Mouse (Mus musculus): ENCODE measurements at regions not wholly inside any gene's neighbourhood (a gene's known extent, or its start where the extent isn't known, plus 50 kb on each side); places are given as distances from the start of the nearest gene placed in this dataset.

DNA sequence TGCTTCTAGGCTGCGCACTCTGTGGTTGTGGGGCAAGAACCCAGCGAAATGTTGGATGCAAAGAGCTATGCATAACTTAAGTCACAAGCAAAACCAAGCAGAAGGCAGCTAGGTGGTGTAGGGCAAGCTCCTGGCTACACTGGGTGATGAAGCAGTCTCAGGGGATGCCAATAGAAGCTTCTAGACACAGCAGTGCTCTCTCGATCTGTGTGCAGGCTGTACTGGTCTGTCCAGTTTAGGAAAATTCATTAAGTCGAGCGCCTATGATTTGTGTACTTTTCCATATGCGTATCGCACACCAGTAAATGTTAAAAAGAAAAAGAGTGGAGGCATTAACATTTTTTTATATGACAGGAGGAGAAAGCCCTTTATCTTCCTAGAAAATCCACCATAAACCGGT, 533.6 kb upstream of the Tbx3 start:
- Histone ChIP-seq H3K36me3 (ENCODE audit: control insufficient read depth, insufficient read depth) (no peaks in the 10 kb centered on the region), H3K4me2 (ENCODE audit: low read depth) (no peak overlapping the region), H3ac (ENCODE audit: control insufficient read depth, insufficient read length) (no peak overlapping the region), H3K4me3 (no peak overlapping the region), H3K27me3 (ENCODE audit: control insufficient read depth, insufficient read depth, insufficient read length) (no peaks in the 10 kb centered on the region), H3K79me2 (ENCODE audit: control insufficient read depth, insufficient read depth) (no peaks in the 10 kb centered on the region)
- TF ChIP-seq TCF3 (IDR thresholded peaks at IDR 0.05; ENCODE audit: insufficient read length, low read depth) (no peak), TCF12 (IDR thresholded peaks at IDR 0.05; ENCODE audit: insufficient read depth, poor library complexity, severe bottlenecking) (no peak), POLR2A (IDR thresholded peaks at IDR 0.05; ENCODE audit: insufficient read length, low read depth) (no peak), MYOG (IDR thresholded peaks at IDR 0.05; ENCODE audit: control insufficient read depth in 1 of 3, insufficient read depth in 1 of 3, insufficient read length in 2 of 3, low read depth in 2 of 3) (no peak), POLR2AphosphoS2 (IDR thresholded peaks at IDR 0.05; ENCODE audit: insufficient read length, low read depth) (no peak), E2F4 (IDR thresholded peaks at IDR 0.05; ENCODE audit: insufficient read depth) (no peak), SRF (IDR thresholded peaks at IDR 0.05; ENCODE audit: control insufficient read depth, insufficient read length, low read depth) (no peak), REST (IDR thresholded peaks at IDR 0.05; ENCODE audit: insufficient read depth, insufficient read length) (no peak)

DNA sequence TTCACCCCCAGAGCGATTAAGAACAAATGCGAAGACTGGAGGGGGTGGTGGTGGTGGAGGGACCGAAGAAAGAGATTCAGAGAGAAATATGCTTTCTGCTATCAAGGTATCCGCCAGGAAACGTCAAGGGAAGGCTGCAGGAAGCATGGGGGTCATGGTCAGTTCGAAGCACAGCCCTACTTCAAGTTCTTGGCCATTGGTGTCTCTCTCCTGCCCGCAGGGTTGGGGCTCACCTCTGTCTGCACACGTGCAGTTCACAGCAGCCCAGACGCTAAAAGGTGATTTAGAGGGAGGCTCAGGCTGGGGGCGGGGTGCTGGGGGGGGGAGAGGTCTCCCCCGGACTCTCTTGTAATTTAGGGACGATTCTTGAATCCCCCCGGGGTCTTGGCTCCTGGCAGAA, 533.1 kb upstream of the Tbx3 start:
- no peaks in the 10 kb centered on the region for H3K27me3 ChIP-seq (ENCODE audit: control insufficient read depth, insufficient read depth, insufficient read length)
- no peak overlapping the region for H3K4me2 ChIP-seq (ENCODE audit: low read depth)
- no peaks in the 10 kb centered on the region for H3K36me3 ChIP-seq (ENCODE audit: control insufficient read depth, insufficient read depth)
- no peak overlapping the region for H3ac ChIP-seq (ENCODE audit: control insufficient read depth, insufficient read length)
- TF ChIP-seq SRF (IDR thresholded peaks at IDR 0.05; ENCODE audit: control insufficient read depth, insufficient read length, low read depth) (no peak), POLR2AphosphoS2 (IDR thresholded peaks at IDR 0.05; ENCODE audit: insufficient read length, low read depth) (no peak), TCF12 (IDR thresholded peaks at IDR 0.05; ENCODE audit: insufficient read depth, poor library complexity, severe bottlenecking) (no peak), MYOG (IDR thresholded peaks at IDR 0.05; ENCODE audit: control insufficient read depth in 1 of 3, insufficient read depth in 1 of 3, insufficient read length in 2 of 3, low read depth in 2 of 3) (no peak), REST (IDR thresholded peaks at IDR 0.05; ENCODE audit: insufficient read depth, insufficient read length) (no peak), USF1 (IDR thresholded peaks at IDR 0.05; ENCODE audit: low read depth) (no peak), MAX (IDR thresholded peaks at IDR 0.05; ENCODE audit: low read depth) (no peak), TCF3 (IDR thresholded peaks at IDR 0.05; ENCODE audit: insufficient read length, low read depth) (no peak), POLR2A (IDR thresholded peaks at IDR 0.05; ENCODE audit: insufficient read length, low read depth) (no peak), MYOD1 (IDR thresholded peaks at IDR 0.05; ENCODE audit: control insufficient read depth in 1 of 3, insufficient read length in 2 of 3, low read depth in 2 of 3) (no peak), CEBPB (IDR thresholded peaks at IDR 0.05; ENCODE audit: insufficient read depth, poor library complexity, severe bottlenecking) (no peak), E2F4 (IDR thresholded peaks at IDR 0.05; ENCODE audit: insufficient read depth) (no peak)
- H3K4me3 ChIP-seq = no peak overlapping the region
- H3K79me2 ChIP-seq (ENCODE audit: control insufficient read depth, insufficient read depth) = no peaks in the 10 kb centered on the region

DNA sequence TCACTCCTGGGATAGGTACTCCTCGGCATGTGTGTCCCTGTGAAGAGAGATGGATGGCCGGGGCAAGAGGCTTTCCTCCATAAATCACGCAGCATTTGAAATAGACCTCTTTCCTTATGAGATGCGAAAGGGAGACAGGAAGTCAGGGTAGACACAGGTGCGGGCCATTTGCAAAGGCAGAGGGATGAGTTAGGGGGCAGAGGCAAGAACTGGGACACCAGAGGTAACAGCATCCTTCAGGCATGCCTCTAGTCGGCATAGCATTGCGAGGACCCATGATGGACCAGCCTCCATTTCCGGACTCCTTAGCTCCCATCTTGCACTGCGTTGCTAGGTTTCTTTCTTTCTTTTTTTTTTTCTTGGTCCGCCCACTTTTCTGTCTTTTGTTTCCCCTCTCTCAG, 532.6 kb upstream of the Tbx3 start:
- Histone ChIP-seq H3K27me3 (ENCODE audit: control insufficient read depth, insufficient read depth, insufficient read length) (no peaks in the 10 kb centered on the region), H3ac (ENCODE audit: control insufficient read depth, insufficient read length) (no peak overlapping the region), H3K36me3 (ENCODE audit: control insufficient read depth, insufficient read depth) (no peaks in the 10 kb centered on the region), H3K79me2 (ENCODE audit: control insufficient read depth, insufficient read depth) (no peaks in the 10 kb centered on the region), H3K4me2 (ENCODE audit: low read depth) (no peak overlapping the region), H3K4me3 (no peak overlapping the region)
- no peak for TF ChIP-seq SRF (IDR thresholded peaks at IDR 0.05; ENCODE audit: control insufficient read depth, insufficient read length, low read depth)

DNA sequence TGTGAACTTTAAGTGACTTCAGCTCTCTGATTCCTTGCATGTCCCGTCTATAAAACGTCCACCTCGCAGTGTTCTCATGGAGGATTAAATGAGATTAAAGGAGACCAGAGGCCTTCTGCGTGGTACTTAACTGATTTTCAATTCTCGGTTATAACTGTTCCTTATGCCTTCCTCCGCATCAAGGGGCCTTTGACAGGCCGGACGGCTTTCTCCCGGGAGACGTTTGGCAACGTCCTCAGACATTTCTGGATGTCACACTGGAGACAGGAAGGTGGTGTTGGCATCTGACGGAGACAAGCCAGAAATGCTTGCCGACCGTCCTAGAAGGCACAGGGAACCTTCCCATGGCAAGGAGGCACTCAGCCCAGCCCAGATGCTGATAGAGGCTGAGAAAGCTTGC, 532.2 kb upstream of the Tbx3 start:
- H3K4me2 ChIP-seq (ENCODE audit: low read depth) = no peak overlapping the region
- no peaks in the 10 kb centered on the region for H3K27me3 ChIP-seq (ENCODE audit: control insufficient read depth, insufficient read depth, insufficient read length)
- TF ChIP-seq MYOD1 (IDR thresholded peaks at IDR 0.05; ENCODE audit: control insufficient read depth in 1 of 3, insufficient read length in 2 of 3, low read depth in 2 of 3) = no peak
- no peak for TF ChIP-seq POLR2AphosphoS2 (IDR thresholded peaks at IDR 0.05; ENCODE audit: insufficient read length, low read depth)
- no peak for TF ChIP-seq TCF12 (IDR thresholded peaks at IDR 0.05; ENCODE audit: insufficient read depth, poor library complexity, severe bottlenecking)
- no peak for TF ChIP-seq POLR2A (IDR thresholded peaks at IDR 0.05; ENCODE audit: insufficient read length, low read depth)
- TF ChIP-seq USF1 (IDR thresholded peaks at IDR 0.05; ENCODE audit: low read depth) = no peak
- no peak for TF ChIP-seq TCF3 (IDR thresholded peaks at IDR 0.05; ENCODE audit: insufficient read length, low read depth)
- no peak for TF ChIP-seq REST (IDR thresholded peaks at IDR 0.05; ENCODE audit: insufficient read depth, insufficient read length)
- TF ChIP-seq MAX (IDR thresholded peaks at IDR 0.05; ENCODE audit: low read depth) = no peak
- TF ChIP-seq CEBPB (IDR thresholded peaks at IDR 0.05; ENCODE audit: insufficient read depth, poor library complexity, severe bottlenecking) = no peak
- TF ChIP-seq MYOG (IDR thresholded peaks at IDR 0.05; ENCODE audit: control insufficient read depth in 1 of 3, insufficient read depth in 1 of 3, insufficient read length in 2 of 3, low read depth in 2 of 3) = no peak
- TF ChIP-seq E2F4 (IDR thresholded peaks at IDR 0.05; ENCODE audit: insufficient read depth) = no peak
- no peak overlapping the region for H3K4me3 ChIP-seq
- H3K79me2 ChIP-seq (ENCODE audit: control insufficient read depth, insufficient read depth) = no peaks in the 10 kb centered on the region
- no peak overlapping the region for H3ac ChIP-seq (ENCODE audit: control insufficient read depth, insufficient read length)
- no peaks in the 10 kb centered on the region for H3K36me3 ChIP-seq (ENCODE audit: control insufficient read depth, insufficient read depth)

DNA sequence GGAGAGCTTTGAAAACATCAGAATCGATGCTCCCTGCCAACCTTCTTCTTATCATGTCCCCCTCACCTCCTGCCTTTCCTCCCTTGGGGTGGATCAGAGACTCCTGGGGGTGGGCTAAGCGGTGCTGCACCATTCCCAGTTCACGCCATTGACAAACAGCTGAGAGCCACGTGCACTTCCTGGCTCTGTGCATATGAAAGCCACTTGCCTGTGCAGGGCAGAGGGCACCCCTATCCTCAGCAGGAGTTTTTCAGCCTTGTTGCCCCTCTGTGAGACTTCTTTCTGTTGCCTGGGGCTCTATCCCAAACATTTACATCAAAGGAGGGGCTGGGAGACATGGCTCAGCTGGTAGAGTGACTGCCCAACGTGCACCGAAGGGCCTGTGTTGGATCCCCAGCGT, 531.1 kb upstream of the Tbx3 start:
- Histone ChIP-seq H3K79me2 (ENCODE audit: control insufficient read depth, insufficient read depth) (no peaks in the 10 kb centered on the region), H3ac (ENCODE audit: control insufficient read depth, insufficient read length) (no peak overlapping the region), H3K36me3 (ENCODE audit: control insufficient read depth, insufficient read depth) (no peaks in the 10 kb centered on the region), H3K4me2 (ENCODE audit: low read depth) (no peak overlapping the region), H3K4me3 (no peak overlapping the region), H3K27me3 (ENCODE audit: control insufficient read depth, insufficient read depth, insufficient read length) (no peaks in the 10 kb centered on the region)
- TF ChIP-seq POLR2A (IDR thresholded peaks at IDR 0.05; ENCODE audit: insufficient read length, low read depth) (no peak), E2F4 (IDR thresholded peaks at IDR 0.05; ENCODE audit: insufficient read depth) (no peak), POLR2AphosphoS2 (IDR thresholded peaks at IDR 0.05; ENCODE audit: insufficient read length, low read depth) (no peak), TCF3 (IDR thresholded peaks at IDR 0.05; ENCODE audit: insufficient read length, low read depth) (no peak), MAX (IDR thresholded peaks at IDR 0.05; ENCODE audit: low read depth) (no peak), SRF (IDR thresholded peaks at IDR 0.05; ENCODE audit: control insufficient read depth, insufficient read length, low read depth) (no peak), CEBPB (IDR thresholded peaks at IDR 0.05; ENCODE audit: insufficient read depth, poor library complexity, severe bottlenecking) (no peak), TCF12 (IDR thresholded peaks at IDR 0.05; ENCODE audit: insufficient read depth, poor library complexity, severe bottlenecking) (no peak), REST (IDR thresholded peaks at IDR 0.05; ENCODE audit: insufficient read depth, insufficient read length) (no peak), MYOG (IDR thresholded peaks at IDR 0.05; ENCODE audit: control insufficient read depth in 1 of 3, insufficient read depth in 1 of 3, insufficient read length in 2 of 3, low read depth in 2 of 3) (no peak), USF1 (IDR thresholded peaks at IDR 0.05; ENCODE audit: low read depth) (no peak), MYOD1 (IDR thresholded peaks at IDR 0.05; ENCODE audit: control insufficient read depth in 1 of 3, insufficient read length in 2 of 3, low read depth in 2 of 3) (no peak)
